17 mouse cellular contexts compared by ENCODE assay signal in the genomic region with DNA sequence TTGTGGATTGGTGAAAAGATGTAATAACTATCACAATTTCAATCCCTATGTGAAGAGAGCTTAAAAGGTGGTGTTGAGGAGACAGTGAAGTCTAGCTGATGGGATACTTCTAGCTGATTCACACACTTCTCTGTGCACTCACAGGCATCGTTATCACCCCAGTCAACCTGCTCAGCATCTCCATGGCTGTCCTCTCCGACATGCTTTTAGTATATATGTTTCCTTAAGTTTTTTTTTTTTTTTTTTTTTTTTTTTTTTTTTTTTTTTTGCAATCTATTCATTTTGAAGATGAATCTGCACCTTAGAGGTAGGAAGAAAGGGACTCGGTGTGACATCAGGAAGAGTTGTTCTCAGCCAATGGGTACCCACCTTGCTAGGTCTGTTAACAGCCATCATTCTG.
"Had no signal": no experiment of that assay in that cellular context is flagged by ENCODE, and none has a peak within 500 bp of the region (broad histone marks: within the 10 kb centered on the region; RNA-seq: fewer than 3 reads in every experiment).

No protein-coding gene starts in this region.

- H3K27me3 ChIP-seq: neural tube, embryonic 12.5 days; neural tube, embryonic 13.5 days; neural tube, embryonic 15.5 days; stomach, embryonic 15.5 days had no signal

- H3K4me1 ChIP-seq: neural tube, embryonic 12.5 days; neural tube, embryonic 15.5 days; stomach, embryonic 15.5 days had no signal

- H3K4me2 ChIP-seq: neural tube, embryonic 12.5 days; neural tube, embryonic 13.5 days; neural tube, embryonic 15.5 days; stomach, embryonic 15.5 days had no signal

- H3K27ac ChIP-seq: neural tube, embryonic 12.5 days; neural tube, embryonic 13.5 days; neural tube, embryonic 15.5 days; stomach, embryonic 15.5 days; stomach, postnatal 0 days had no signal

- H3K4me3 ChIP-seq: neural tube, embryonic 12.5 days; neural tube, embryonic 13.5 days; neural tube, embryonic 15.5 days; stomach, embryonic 15.5 days had no signal

- H3K9me3 ChIP-seq: neural tube, embryonic 12.5 days; neural tube, embryonic 13.5 days; neural tube, embryonic 15.5 days; stomach, embryonic 15.5 days had no signal

- DNase-seq: retina, postnatal 1 day; right cerebral cortex, adult 18-20 months; right cerebral cortex, postnatal 14 days; right cerebral cortex, postnatal 25 days; right cerebral cortex, postnatal 4 days; spleen, adult 18-20 months; thymus, adult 18-20 months; thymus, adult 2 months; thymus, postnatal 14 days; thymus, postnatal 25 days; thymus, postnatal 36 days; thymus, postnatal 4 days had no signal

- H3K9ac ChIP-seq: neural tube, embryonic 12.5 days; neural tube, embryonic 13.5 days; neural tube, embryonic 15.5 days; stomach, embryonic 15.5 days had no signal
